Mouse (Mus musculus): ENCODE measurements around the gene Gm8882. TPM values are rescaled to one million over a fixed set of nuclear protein-coding genes. Genes with fewer than 3 reads are reported as not detected.
"Not testable (repeated sequence)": the region's sequence is repeated elsewhere in the genome, so short reads cannot be mapped to it uniquely, and the experiment has no call there.

Gm8882 gene
- polyA plus RNA-seq (2016; fragmentation: Nextera tagmentation; extraction: Ambion mirVana), result not detected in 2 replicates

- H3K4me3 ChIP-seq; H3K9me3 ChIP-seq; H3K4me1 ChIP-seq (replicated peaks); H3K36me3 ChIP-seq; H3K27ac ChIP-seq; H3K27me3 ChIP-seq (ENCODE audit: insufficient read depth, poor library complexity, severe bottlenecking); DNase-seq (ENCODE audit: low spot score): not testable (repeated sequence)
- 87% methylated on average over 1 of the region's 1 CpGs for WGBS
These were observed at the start of gene Gm8882 for GRCm38 (mm10) chr6:132364034-132364433. Gm8882 (minus strand) TSS chr6:132364134.

GRCm38 (mm10) chr6:132314657-132315056, 49.3 kb downstream of the Gm8882 start, which contains the start of gene Prpmp5:
Prpmp5 (minus strand) TSS chr6:132314757.
- not testable (repeated sequence) for H3K9me3 ChIP-seq; H3K27me3 ChIP-seq (ENCODE audit: insufficient read depth, poor library complexity, severe bottlenecking); H3K4me3 ChIP-seq; H3K4me1 ChIP-seq (replicated peaks); H3K27ac ChIP-seq; DNase-seq (ENCODE audit: low spot score); H3K36me3 ChIP-seq

Other genes with a start within 250 kb of the Gm8882 start
- gene Prb1, start 153.6 kb downstream of the Gm8882 start, polyA plus RNA-seq (2016; fragmentation: Nextera tagmentation; extraction: Ambion mirVana), result not detected in 2 replicates
- not detected in 2 replicates for gene Prpmp5, start 49.4 kb downstream of the Gm8882 start, polyA plus RNA-seq (2016; fragmentation: Nextera tagmentation; extraction: Ambion mirVana)
- not detected in 2 replicates for gene Prh1, start 205.7 kb upstream of the Gm8882 start, polyA plus RNA-seq (2016; fragmentation: Nextera tagmentation; extraction: Ambion mirVana)
- not detected in 2 replicates for gene Prp2, start 231.8 kb upstream of the Gm8882 start, polyA plus RNA-seq (2016; fragmentation: Nextera tagmentation; extraction: Ambion mirVana)